Mouse (Mus musculus) ES-Bruce4 (cell line): ENCODE measurements around the gene E2f4. TPM values are rescaled to one million over a fixed set of nuclear protein-coding genes. Genes with fewer than 3 reads are reported as not detected.

ENCODE experiments used
- H3K27ac ChIP-seq: 2 replicates; pipeline ENCODE4 v1.5.1; 2012; ENCODE audit warnings: low read length, inconsistent platforms; ENCODE audit not compliant: insufficient read depth
- H3K27me3 ChIP-seq: 2 replicates; pipeline ENCODE4 v1.6.1; 2012; ENCODE audit warnings: mild to moderate bottlenecking, low read length, inconsistent platforms; ENCODE audit not compliant: control insufficient read depth, poor library complexity, insufficient read depth, severe bottlenecking
- H3K36me3 ChIP-seq: 2 replicates; pipeline ENCODE4 v1.6.1; 2012; ENCODE audit warnings: inconsistent platforms, mild to moderate bottlenecking, low read length, moderate library complexity; ENCODE audit not compliant: control insufficient read depth, poor library complexity, insufficient read depth, severe bottlenecking
- H3K4me1 ChIP-seq: one replicate; pipeline ENCODE4 v1.8.1; 2011; ENCODE audit warnings: low read length; ENCODE audit not compliant: control insufficient read depth, insufficient read depth
- H3K4me3 ChIP-seq: 2 replicates; pipeline ENCODE4 v1.5.1; 2011; ENCODE audit warnings: low read depth, mild to moderate bottlenecking, low read length
- H3K9ac ChIP-seq: 2 replicates; pipeline ENCODE4 v1.6.1; 2012; ENCODE audit warnings: low read depth, mild to moderate bottlenecking, inconsistent platforms; ENCODE audit not compliant: poor library complexity, severe bottlenecking
- H3K9me3 ChIP-seq: replicated peaks from 2 replicates; pipeline ENCODE4 v1.6.1; 2012; ENCODE audit warnings: mild to moderate bottlenecking, low read length, inconsistent platforms; ENCODE audit not compliant: control insufficient read depth, poor library complexity, insufficient read depth, severe bottlenecking
- CTCF ChIP-seq: IDR thresholded peaks from one replicate; pipeline ENCODE4 v1.8.1; 2011; ENCODE audit warnings: low read depth, low read length
- EP300 ChIP-seq: IDR thresholded peaks from 2 replicates; pipeline ENCODE4 v1.6.1; 2011; ENCODE audit warnings: low read depth, low read length; ENCODE audit not compliant: insufficient read depth
- POLR2A ChIP-seq: IDR thresholded peaks from one replicate; pipeline ENCODE4 v1.8.1; 2011; ENCODE audit warnings: low read length; ENCODE audit not compliant: insufficient read depth
- polyA plus RNA-seq: library from polyadenylated mRNA; stranded (reverse); fragments of >200 nt; gene quantifications from 2 replicates; pipeline ENCODE4 v1.2.4, GENCODE M21; 2011; ENCODE audit warnings: low read depth; ENCODE audit not compliant: missing spikeins, insufficient read depth, insufficient read length

E2f4 gene
- polyA plus RNA-seq, result 104 and 109 TPM in 2 replicates

GRCm38 (mm10) chr8:105297511-105298192 is at the start of gene E2f4:
Gene E2f4, plus strand, starts transcription at chr8:105297663.
- Histone ChIP-seq H3K9me3 (no peaks in the 10 kb centered on the region), H3K4me3 (peak within 1 kb of the TSS; percentile 97), H3K27ac (peak within 1 kb of the TSS; percentile 21), H3K27me3 (no peaks in the 10 kb centered on the region), H3K4me1 (peaks cover 6% of the 10 kb centered on the region), H3K36me3 (peaks cover 36% of the 10 kb centered on the region), H3K9ac (peak within 1 kb of the TSS; percentile 94)
- TF ChIP-seq EP300, result no peak
- TF ChIP-seq POLR2A, result no peak
- no peak for TF ChIP-seq CTCF

GRCm38 (mm10) chr8:105251954-105252353 is 45.5 kb upstream of the E2f4 start:
- TF ChIP-seq EP300 (no peak), CTCF (no peak), POLR2A (no peak)
- H3K36me3 ChIP-seq, result peaks cover 49% of the 10 kb centered on the region
- no peaks in the 10 kb centered on the region for H3K27me3 ChIP-seq

GRCm38 (mm10) chr8:105252680-105253537 is 44.6 kb upstream of the E2f4 start:
- Histone ChIP-seq H3K36me3 (peaks cover 41% of the 10 kb centered on the region), H3K4me3 (no peak overlapping the region), H3K27me3 (no peaks in the 10 kb centered on the region), H3K27ac (no peak overlapping the region), H3K9ac (no peak overlapping the region), H3K9me3 (no peaks in the 10 kb centered on the region), H3K4me1 (no peaks in the 10 kb centered on the region)
- TF ChIP-seq POLR2A (no peak), CTCF (no peak), EP300 (no peak)

More at GRCm38 (mm10) chr8:105251954-105252353, 45.5 kb upstream of the E2f4 start:
- Histone ChIP-seq H3K4me3 (no peak overlapping the region), H3K9ac (no peak overlapping the region), H3K27ac (no peak overlapping the region), H3K4me1 (no peaks in the 10 kb centered on the region), H3K9me3 (no peaks in the 10 kb centered on the region)

GRCm38 (mm10) chr8:105253766-105254151 is 43.7 kb upstream of the E2f4 start:
- no peaks in the 10 kb centered on the region for H3K9me3 ChIP-seq
- no peak for TF ChIP-seq CTCF
- TF ChIP-seq EP300, result no peak
- TF ChIP-seq POLR2A, result no peak
- H3K36me3 ChIP-seq, result peaks cover 33% of the 10 kb centered on the region
- no peaks in the 10 kb centered on the region for H3K27me3 ChIP-seq
- peak overlapping the region; percentile 16; the same call in 1 of the 2 replicates for H3K9ac ChIP-seq
- no peaks in the 10 kb centered on the region for H3K4me1 ChIP-seq
- no peak overlapping the region for H3K4me3 ChIP-seq
- no peak overlapping the region for H3K27ac ChIP-seq

GRCm38 (mm10) chr8:105254152-105254965 is 43.1 kb upstream of the E2f4 start:
- peak; percentile 90 for TF ChIP-seq CTCF
- TF ChIP-seq POLR2A, result no peak
- TF ChIP-seq EP300, result 0 out of 2 replicates have a peak, but pooled peaks have one; percentile 25
- Histone ChIP-seq H3K36me3 (peaks cover 27% of the 10 kb centered on the region), H3K9me3 (no peaks in the 10 kb centered on the region), H3K4me1 (no peaks in the 10 kb centered on the region), H3K27ac (no peak overlapping the region), H3K27me3 (no peaks in the 10 kb centered on the region), H3K9ac (peak overlapping the region; percentile 59), H3K4me3 (peak overlapping the region; percentile 56)
